Mouse (Mus musculus): ENCODE results near the gene Epo. TPM values are rescaled to one million over a fixed set of nuclear protein-coding genes. Genes with fewer than 3 reads are reported as not detected.

Gene Epo
- polyA plus RNA-seq, 2 experiments, result 0.40 to 0.85 TPM

GRCm38 (mm10) chr5:137474351-137474750 lies 58.7 kb downstream of the Epo start:
- TF ChIP-seq EP300 (IDR thresholded peaks at IDR 0.05; ENCODE audit: low read depth) (no peak), CTCF (IDR thresholded peaks at IDR 0.05; ENCODE audit: low read depth) (no peak)
- Histone ChIP-seq H3K9ac (replicated peaks) (no peak overlapping the region), H3K36me3 (replicated peaks; ENCODE audit: control insufficient read depth, insufficient read depth, low read depth) (no peaks in the 10 kb centered on the region), H3K4me3 (ENCODE audit: insufficient read depth in 1 of 2, low read depth in 2 of 2, low read length in 2 of 2) (no peak overlapping the region), H3K27ac (no peak overlapping the region), H3K27me3 (ENCODE audit: control insufficient read depth, insufficient read depth, low read length) (no peaks in the 10 kb centered on the region), H3K4me1 (replicated peaks; ENCODE audit: control insufficient read depth in 2 of 2, insufficient read depth in 2 of 2, low read length in 1 of 2) (peaks cover 0 to 2% of the 10 kb centered on the region in 2 experiments; a peak in 1 of 4 replicates), H3K4me2 (ENCODE audit: low read depth) (no peak overlapping the region), H3K9me3 (ENCODE audit: control insufficient read depth, low read length) (no peaks in the 10 kb centered on the region)
- ATAC-seq (ENCODE audit: insufficient read depth) (no peak), DNase-seq (ENCODE audit: low read depth in 3 of 3, low spot score in 3 of 3) (no peak)
- WGBS (ENCODE audit: insufficient replicate concordance), result 52% methylated on average over 2 of the region's 2 CpGs

DNA sequence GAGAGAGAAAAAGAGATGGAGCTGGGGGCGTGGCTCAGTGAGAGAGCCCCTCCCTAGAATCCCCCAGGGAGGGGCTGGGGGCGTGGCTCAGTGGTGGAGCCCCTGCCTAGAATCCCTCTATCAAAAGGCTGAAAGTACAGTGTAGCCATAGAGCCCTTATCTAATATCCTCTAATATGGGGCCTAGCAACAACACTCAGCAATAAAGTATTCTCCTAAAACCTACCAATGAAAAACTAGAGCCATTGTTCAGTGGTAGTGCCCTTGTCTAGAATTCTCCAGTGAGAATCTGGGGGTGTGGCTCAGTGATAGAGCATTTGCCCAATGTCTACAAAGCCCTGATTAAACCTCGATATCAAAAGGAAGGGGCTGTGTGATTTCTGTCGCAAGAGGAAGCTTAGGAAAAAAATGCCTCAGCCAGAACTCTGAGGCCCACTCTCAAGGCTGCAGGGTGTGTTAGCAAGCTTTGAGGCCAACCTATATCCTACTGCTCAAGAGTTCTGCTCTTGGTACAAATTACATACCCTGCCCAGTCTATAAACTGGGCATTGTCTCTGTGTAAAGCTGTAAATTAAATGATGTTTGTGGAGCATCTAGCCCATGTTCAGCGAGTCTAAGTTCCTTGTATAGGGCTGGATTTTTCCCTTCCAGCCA lies 60.7 kb downstream of the Epo start:
- no peak overlapping the region for H3K27ac ChIP-seq
- TF ChIP-seq CTCF (IDR thresholded peaks at IDR 0.05; ENCODE audit: low read depth), result no peak
- TF ChIP-seq EP300 (IDR thresholded peaks at IDR 0.05; ENCODE audit: low read depth), result no peak
- DNase-seq (ENCODE audit: low read depth in 3 of 3, low spot score in 3 of 3) (no peak), ATAC-seq (ENCODE audit: insufficient read depth) (no peak)
- H3K9me3 ChIP-seq (ENCODE audit: control insufficient read depth, low read length), result no peaks in the 10 kb centered on the region
- H3K4me3 ChIP-seq (ENCODE audit: insufficient read depth in 1 of 2, low read depth in 2 of 2, low read length in 2 of 2), result no peak overlapping the region
- no peaks in the 10 kb centered on the region for H3K36me3 ChIP-seq (replicated peaks; ENCODE audit: control insufficient read depth, insufficient read depth, low read depth)
- no peaks in the 10 kb centered on the region for H3K27me3 ChIP-seq (ENCODE audit: control insufficient read depth, insufficient read depth, low read length)
- no peak overlapping the region for H3K4me2 ChIP-seq (ENCODE audit: low read depth)
- 24% methylated on average over 5 of the region's 5 CpGs for WGBS (ENCODE audit: insufficient replicate concordance)
- no peak overlapping the region for H3K9ac ChIP-seq (replicated peaks)
- peaks cover 0 to 2% of the 10 kb centered on the region in 2 experiments; a peak in 1 of 4 replicates for H3K4me1 ChIP-seq (replicated peaks; ENCODE audit: control insufficient read depth in 2 of 2, insufficient read depth in 2 of 2, low read length in 1 of 2)

GRCm38 (mm10) chr5:137466946-137467345 lies 66.1 kb downstream of the Epo start:
- TF ChIP-seq EP300 (IDR thresholded peaks at IDR 0.05; ENCODE audit: low read depth), result no peak
- no peak for TF ChIP-seq CTCF (IDR thresholded peaks at IDR 0.05; ENCODE audit: low read depth)
- Histone ChIP-seq H3K4me2 (ENCODE audit: low read depth) (no peak overlapping the region), H3K4me1 (replicated peaks; ENCODE audit: control insufficient read depth in 2 of 2, insufficient read depth in 2 of 2, low read length in 1 of 2) (no peaks in the 10 kb centered on the region), H3K9me3 (ENCODE audit: control insufficient read depth, low read length) (no peaks in the 10 kb centered on the region), H3K36me3 (replicated peaks; ENCODE audit: control insufficient read depth, insufficient read depth, low read depth) (no peaks in the 10 kb centered on the region), H3K9ac (replicated peaks) (no peak overlapping the region), H3K27me3 (ENCODE audit: control insufficient read depth, insufficient read depth, low read length) (no peaks in the 10 kb centered on the region), H3K27ac (no peak overlapping the region), H3K4me3 (ENCODE audit: insufficient read depth in 1 of 2, low read depth in 2 of 2, low read length in 2 of 2) (no peak overlapping the region)
- ATAC-seq (ENCODE audit: insufficient read depth) (no peak), DNase-seq (ENCODE audit: low read depth in 3 of 3, low spot score in 3 of 3) (no peak)
- 82% methylated on average over 6 of the region's 6 CpGs for WGBS (ENCODE audit: insufficient replicate concordance)

- WGBS (ENCODE audit: insufficient replicate concordance), result 39% methylated on average over 3 of the region's 3 CpGs
- no peak overlapping the region for H3K4me2 ChIP-seq (ENCODE audit: low read depth)
- no peak overlapping the region for H3K27ac ChIP-seq
- ATAC-seq (ENCODE audit: insufficient read depth) (no peak), DNase-seq (ENCODE audit: low read depth in 3 of 3, low spot score in 3 of 3) (no peak)
- no peaks in the 10 kb centered on the region for H3K27me3 ChIP-seq (ENCODE audit: control insufficient read depth, insufficient read depth, low read length)
- H3K36me3 ChIP-seq (replicated peaks; ENCODE audit: control insufficient read depth, insufficient read depth, low read depth), result no peaks in the 10 kb centered on the region
- H3K9me3 ChIP-seq (ENCODE audit: control insufficient read depth, low read length), result no peaks in the 10 kb centered on the region
- H3K4me3 ChIP-seq (ENCODE audit: insufficient read depth in 1 of 2, low read depth in 2 of 2, low read length in 2 of 2), result no peak overlapping the region
- no peaks in the 10 kb centered on the region for H3K4me1 ChIP-seq (replicated peaks; ENCODE audit: control insufficient read depth in 2 of 2, insufficient read depth in 2 of 2, low read length in 1 of 2)
- 0 out of 2 replicates have a peak, but pooled peaks have one; percentile 8 for TF ChIP-seq CTCF (IDR thresholded peaks at IDR 0.05; ENCODE audit: low read depth)
- TF ChIP-seq EP300 (IDR thresholded peaks at IDR 0.05; ENCODE audit: low read depth), result no peak
- H3K9ac ChIP-seq (replicated peaks), result no peak overlapping the region
These were observed 68.0 kb downstream of the Epo start for GRCm38 (mm10) chr5:137465049-137465448.

DNA sequence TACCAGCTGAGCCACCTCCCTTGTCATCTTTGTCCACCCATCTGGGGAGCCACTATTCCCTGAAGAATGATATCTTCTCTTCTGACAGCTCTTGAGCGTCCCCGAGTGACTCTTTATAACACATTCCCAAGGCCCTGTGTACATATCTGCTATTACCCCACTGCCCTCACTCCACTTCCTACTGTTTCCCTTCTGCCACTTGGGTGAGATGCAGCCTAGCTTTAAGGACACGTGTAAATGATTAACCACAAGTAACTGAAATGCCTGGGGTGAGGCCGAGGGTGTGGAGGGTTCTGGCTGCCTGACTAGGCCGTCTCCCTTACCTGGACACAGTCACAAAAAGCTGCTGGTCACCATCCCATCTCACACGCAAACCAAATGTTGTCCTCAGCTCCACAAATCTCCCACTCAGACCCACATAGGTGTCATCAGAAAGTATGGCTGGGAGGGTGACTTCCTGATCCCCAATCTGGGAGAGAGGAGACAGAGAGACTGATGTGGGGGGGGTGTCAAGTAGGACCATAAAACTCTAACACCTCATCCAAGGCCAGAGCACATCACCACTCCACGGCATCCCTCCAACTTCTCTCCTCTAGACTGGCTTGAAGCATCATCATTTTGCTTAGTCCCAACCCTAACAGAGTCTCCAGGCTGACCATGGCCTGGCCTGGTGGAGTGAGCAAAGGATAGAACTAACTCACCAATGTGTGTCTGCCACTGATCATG lies 77.0 kb downstream of the Epo start:
- H3K4me2 ChIP-seq (ENCODE audit: low read depth), result no peak overlapping the region
- H3K4me1 ChIP-seq (replicated peaks; ENCODE audit: control insufficient read depth in 2 of 2, insufficient read depth in 2 of 2, low read length in 1 of 2), result peaks cover 0 to 1% of the 10 kb centered on the region in 2 experiments; a peak in 1 of 4 replicates
- ATAC-seq (ENCODE audit: insufficient read depth) (peak; percentile 57; the same call in 1 of the 2 replicates), DNase-seq (ENCODE audit: low read depth in 3 of 3, low spot score in 3 of 3) (peak in 2 of 3 experiments; percentile 11 to 18)
- no peak overlapping the region for H3K9ac ChIP-seq (replicated peaks)
- H3K27ac ChIP-seq, result no peak overlapping the region
- no peak overlapping the region for H3K4me3 ChIP-seq (ENCODE audit: insufficient read depth in 1 of 2, low read depth in 2 of 2, low read length in 2 of 2)
- 41% methylated on average over 7 of the region's 7 CpGs for WGBS (ENCODE audit: insufficient replicate concordance)
- TF ChIP-seq EP300 (IDR thresholded peaks at IDR 0.05; ENCODE audit: low read depth) (no peak), CTCF (IDR thresholded peaks at IDR 0.05; ENCODE audit: low read depth) (0 out of 2 replicates have a peak, but pooled peaks have one; percentile 5)
- H3K36me3 ChIP-seq (replicated peaks; ENCODE audit: control insufficient read depth, insufficient read depth, low read depth), result no peaks in the 10 kb centered on the region
- no peaks in the 10 kb centered on the region for H3K27me3 ChIP-seq (ENCODE audit: control insufficient read depth, insufficient read depth, low read length)
- H3K9me3 ChIP-seq (ENCODE audit: control insufficient read depth, low read length), result no peaks in the 10 kb centered on the region
